Mouse (Mus musculus): ENCODE measurements around the gene Dnm3. TPM values are rescaled to one million over a fixed set of nuclear protein-coding genes. Genes with fewer than 3 reads are reported as not detected.

The Dnm3 gene
- total RNA-seq, 1 experiment from 2014 or later: not detected

DNA sequence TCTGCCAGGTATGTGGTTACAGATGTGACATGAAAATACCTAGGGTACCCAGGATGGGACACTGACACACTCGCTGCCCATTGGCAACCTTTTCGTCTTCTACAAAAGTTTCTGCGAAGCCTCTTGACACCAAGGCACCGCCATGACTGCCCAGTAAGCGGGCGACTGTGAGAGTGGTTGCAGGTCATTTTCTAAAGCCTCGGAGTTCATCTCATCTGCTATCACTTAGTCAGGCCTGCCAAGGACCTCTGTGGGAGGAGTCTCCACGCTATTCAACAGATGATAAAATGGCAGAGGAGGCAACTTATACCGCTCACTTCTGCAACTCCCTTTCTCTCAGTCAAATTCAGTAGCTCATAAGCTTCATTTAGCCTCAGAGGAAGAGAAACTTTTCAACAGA lies 268.8 kb downstream of the Dnm3 start:
- no peak for ATAC-seq (replicated peaks in 1 of 2; ENCODE audit: insufficient read depth in 1 of 2, low FRiP score in 2 of 2, low TSS enrichment in 1 of 2, low read depth in 1 of 2, poor library complexity in 2 of 2, severe bottlenecking in 2 of 2)

GRCm38 (mm10) chr1:162207708-162208043 lies 270.2 kb downstream of the Dnm3 start:
- no peak for ATAC-seq (replicated peaks in 1 of 2; ENCODE audit: insufficient read depth in 1 of 2, low FRiP score in 2 of 2, low TSS enrichment in 1 of 2, low read depth in 1 of 2, poor library complexity in 2 of 2, severe bottlenecking in 2 of 2)

GRCm38 (mm10) chr1:162206998-162207707 lies 270.7 kb downstream of the Dnm3 start:
- peak; percentile 48 to 56; a peak in 2 of 4 replicates for ATAC-seq (replicated peaks in 1 of 2; ENCODE audit: insufficient read depth in 1 of 2, low FRiP score in 2 of 2, low TSS enrichment in 1 of 2, low read depth in 1 of 2, poor library complexity in 2 of 2, severe bottlenecking in 2 of 2)

DNA sequence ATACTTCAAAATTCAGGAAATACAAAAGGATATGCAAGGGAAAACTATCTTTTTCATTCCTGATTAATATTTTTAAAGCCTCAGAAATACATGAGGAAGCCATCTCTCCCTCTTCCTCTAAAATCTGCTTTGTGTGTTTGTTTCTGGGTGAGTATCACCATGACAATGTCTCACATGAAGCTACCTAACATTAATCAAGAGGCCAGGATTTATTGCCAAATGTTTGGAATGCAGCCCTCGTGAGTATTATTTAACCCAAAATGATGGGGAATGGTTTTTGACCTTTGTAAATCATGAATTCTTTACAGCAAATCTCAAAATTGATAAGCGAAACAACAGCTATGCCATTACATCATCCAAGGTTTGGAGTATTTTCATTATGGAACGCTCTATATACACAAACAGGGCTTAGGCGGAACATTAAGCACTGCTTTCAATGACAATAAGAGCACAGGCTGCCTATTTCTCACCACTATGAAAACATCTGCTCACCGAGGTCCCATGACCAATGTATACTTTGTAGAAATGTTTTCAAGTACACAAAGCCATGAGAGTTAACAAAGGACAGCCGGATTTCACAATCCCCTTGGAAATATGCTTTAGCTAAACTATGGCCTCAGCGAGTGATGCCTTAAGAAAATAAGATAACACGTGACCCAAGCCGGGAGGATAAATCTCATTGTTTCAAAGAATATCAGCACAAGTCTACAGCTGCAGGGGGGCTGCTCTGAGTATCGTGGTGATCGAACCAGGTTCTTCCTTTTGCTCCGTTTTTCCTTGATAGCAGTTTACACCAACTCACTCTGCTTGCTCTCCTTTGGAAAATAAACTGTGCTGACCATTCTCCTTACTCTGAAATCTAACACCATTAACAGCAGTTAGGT lies 275.1 kb downstream of the Dnm3 start:
- no peak for ATAC-seq (replicated peaks in 1 of 2; ENCODE audit: insufficient read depth in 1 of 2, low FRiP score in 2 of 2, low TSS enrichment in 1 of 2, low read depth in 1 of 2, poor library complexity in 2 of 2, severe bottlenecking in 2 of 2)

GRCm38 (mm10) chr1:162200446-162200845 lies 277.4 kb downstream of the Dnm3 start:
- no peak for ATAC-seq (replicated peaks in 1 of 2; ENCODE audit: insufficient read depth in 1 of 2, low FRiP score in 2 of 2, low TSS enrichment in 1 of 2, low read depth in 1 of 2, poor library complexity in 2 of 2, severe bottlenecking in 2 of 2)

- no peak for ATAC-seq (replicated peaks in 1 of 2; ENCODE audit: insufficient read depth in 1 of 2, low FRiP score in 2 of 2, low TSS enrichment in 1 of 2, low read depth in 1 of 2, poor library complexity in 2 of 2, severe bottlenecking in 2 of 2)
Measured at GRCm38 (mm10) chr1:162196812-162197680, 280.8 kb downstream of the Dnm3 start.

- no peak for ATAC-seq (replicated peaks in 1 of 2; ENCODE audit: insufficient read depth in 1 of 2, low FRiP score in 2 of 2, low TSS enrichment in 1 of 2, low read depth in 1 of 2, poor library complexity in 2 of 2, severe bottlenecking in 2 of 2)
Measured at GRCm38 (mm10) chr1:162188744-162189143, 289.1 kb downstream of the Dnm3 start.

- ATAC-seq (replicated peaks in 1 of 2; ENCODE audit: insufficient read depth in 1 of 2, low FRiP score in 2 of 2, low TSS enrichment in 1 of 2, low read depth in 1 of 2, poor library complexity in 2 of 2, severe bottlenecking in 2 of 2): no peak
Measured at GRCm38 (mm10) chr1:162187352-162188120, 290.3 kb downstream of the Dnm3 start.

DNA sequence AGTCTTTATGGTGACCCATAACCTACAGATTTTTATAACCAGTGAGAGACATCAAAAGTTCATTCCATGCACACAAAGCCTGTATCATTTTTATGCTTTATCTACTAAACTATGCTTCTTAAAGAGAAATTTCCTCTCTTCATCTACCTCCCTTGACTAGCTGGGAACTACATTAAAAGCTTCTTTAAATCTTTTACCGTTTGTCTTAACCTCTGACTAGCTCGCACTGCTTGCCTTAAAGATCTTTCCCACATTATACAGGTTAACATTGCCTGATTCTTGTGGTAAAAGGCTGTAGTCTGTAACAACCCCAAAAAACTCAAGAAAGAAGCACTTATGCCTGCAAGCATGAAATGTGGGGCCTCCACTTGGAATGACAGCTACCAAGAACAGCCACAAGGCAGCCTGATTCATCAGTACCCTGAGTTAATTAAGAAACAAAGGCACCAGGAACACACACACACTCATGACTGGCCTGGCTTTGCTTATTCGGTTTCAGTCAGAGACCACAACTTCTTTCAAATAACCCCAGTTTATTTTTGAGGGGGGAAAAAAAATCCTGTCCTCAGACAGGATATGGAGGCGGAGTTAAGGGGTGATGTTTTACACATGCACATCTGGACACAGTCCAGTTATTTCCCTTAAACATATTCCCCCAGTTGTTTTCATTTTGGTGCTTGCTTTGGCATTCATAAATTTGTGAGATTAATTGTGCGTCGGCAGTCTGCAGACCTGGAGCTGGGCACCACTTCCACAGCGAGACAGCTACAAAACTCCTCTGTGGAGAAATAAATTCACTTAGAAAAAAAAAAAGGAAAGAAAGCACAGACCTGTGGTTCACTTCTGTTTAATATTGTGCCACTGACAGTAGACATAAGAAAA lies 291.1 kb downstream of the Dnm3 start:
- ATAC-seq (replicated peaks in 1 of 2; ENCODE audit: insufficient read depth in 1 of 2, low FRiP score in 2 of 2, low TSS enrichment in 1 of 2, low read depth in 1 of 2, poor library complexity in 2 of 2, severe bottlenecking in 2 of 2): peak; percentile 63 to 66

GRCm38 (mm10) chr1:162184003-162184748 lies 293.7 kb downstream of the Dnm3 start:
- no peak for ATAC-seq (replicated peaks in 1 of 2; ENCODE audit: insufficient read depth in 1 of 2, low FRiP score in 2 of 2, low TSS enrichment in 1 of 2, low read depth in 1 of 2, poor library complexity in 2 of 2, severe bottlenecking in 2 of 2)

DNA sequence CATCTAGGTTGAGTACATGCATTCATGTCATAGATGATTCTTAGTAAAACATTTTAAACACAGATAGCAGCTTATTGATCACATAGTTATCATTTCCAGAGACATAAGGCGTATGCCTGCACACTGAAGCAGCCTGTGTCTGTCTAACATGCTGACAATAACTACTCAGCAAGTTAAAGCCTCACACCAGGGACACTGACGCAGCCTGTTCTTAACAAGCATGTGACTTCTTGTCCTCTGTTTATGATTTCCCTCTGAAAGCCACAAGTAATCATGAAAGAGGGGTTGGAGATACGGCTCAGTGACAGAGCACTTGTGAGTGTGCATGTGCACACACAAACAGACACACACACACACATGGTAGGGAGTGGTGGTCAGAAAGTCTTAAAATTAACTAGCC lies 294.4 kb downstream of the Dnm3 start:
- ATAC-seq (replicated peaks in 1 of 2; ENCODE audit: insufficient read depth in 1 of 2, low FRiP score in 2 of 2, low TSS enrichment in 1 of 2, low read depth in 1 of 2, poor library complexity in 2 of 2, severe bottlenecking in 2 of 2): no peak

DNA sequence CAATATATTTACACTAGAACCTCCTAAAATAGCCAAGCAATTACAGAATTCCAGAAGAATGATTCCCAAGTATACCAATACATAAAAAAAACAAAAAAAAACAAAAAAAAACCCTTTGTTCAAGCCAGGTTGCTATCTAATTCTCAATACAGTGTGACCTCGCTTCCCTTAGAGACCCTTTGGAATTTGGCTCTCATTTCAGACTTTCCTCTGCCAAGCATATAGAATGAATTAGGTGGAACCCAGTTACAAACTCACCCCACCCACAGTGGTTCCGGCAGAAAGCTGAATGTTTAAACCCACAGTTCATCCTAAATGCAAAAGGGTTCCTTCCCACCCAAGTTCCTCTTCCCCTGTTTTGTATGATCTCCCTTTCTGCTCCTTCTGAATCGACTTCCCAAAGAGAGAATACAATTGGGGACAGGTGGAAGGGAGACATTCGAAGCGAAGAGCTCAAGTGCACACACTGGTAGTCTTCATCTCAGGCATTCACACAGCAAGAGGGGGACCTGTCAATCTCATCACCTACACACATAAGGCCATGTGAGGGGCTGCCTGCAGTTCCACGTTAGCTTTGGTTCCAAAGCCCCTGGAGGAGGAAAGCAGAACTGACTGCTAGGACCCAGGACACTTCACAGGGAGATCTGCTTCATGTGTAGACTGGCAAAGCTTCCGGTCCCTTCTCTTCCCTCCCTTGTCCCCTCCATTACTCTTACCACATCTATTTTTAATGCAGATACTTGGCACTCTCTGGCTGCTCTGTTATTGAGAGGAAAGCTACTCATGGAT lies 296.5 kb downstream of the Dnm3 start:
- peak in 1 of 2 experiments; percentile 59; a peak in 1 of 4 replicates for ATAC-seq (replicated peaks in 1 of 2; ENCODE audit: insufficient read depth in 1 of 2, low FRiP score in 2 of 2, low TSS enrichment in 1 of 2, low read depth in 1 of 2, poor library complexity in 2 of 2, severe bottlenecking in 2 of 2)

DNA sequence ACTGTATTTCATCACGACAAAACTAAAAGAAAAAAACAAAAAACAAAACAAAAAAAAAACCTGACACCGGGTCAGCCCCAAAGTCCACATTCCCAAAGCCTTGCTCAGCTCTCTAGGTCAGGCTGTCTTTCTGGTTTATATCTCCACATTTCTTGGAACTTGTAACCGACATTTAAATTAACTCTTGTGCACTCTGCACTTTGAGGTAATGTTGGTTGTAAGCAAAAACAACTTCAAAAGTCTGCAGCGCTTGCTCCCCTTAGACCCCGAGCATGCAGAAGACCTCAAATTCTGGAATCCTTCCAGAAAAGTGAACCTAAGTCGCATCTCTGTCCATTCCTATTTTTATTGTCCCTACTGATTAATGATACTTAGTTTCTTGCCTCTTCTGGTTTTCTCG lies 297.4 kb downstream of the Dnm3 start:
- ATAC-seq (replicated peaks in 1 of 2; ENCODE audit: insufficient read depth in 1 of 2, low FRiP score in 2 of 2, low TSS enrichment in 1 of 2, low read depth in 1 of 2, poor library complexity in 2 of 2, severe bottlenecking in 2 of 2): no peak

DNA sequence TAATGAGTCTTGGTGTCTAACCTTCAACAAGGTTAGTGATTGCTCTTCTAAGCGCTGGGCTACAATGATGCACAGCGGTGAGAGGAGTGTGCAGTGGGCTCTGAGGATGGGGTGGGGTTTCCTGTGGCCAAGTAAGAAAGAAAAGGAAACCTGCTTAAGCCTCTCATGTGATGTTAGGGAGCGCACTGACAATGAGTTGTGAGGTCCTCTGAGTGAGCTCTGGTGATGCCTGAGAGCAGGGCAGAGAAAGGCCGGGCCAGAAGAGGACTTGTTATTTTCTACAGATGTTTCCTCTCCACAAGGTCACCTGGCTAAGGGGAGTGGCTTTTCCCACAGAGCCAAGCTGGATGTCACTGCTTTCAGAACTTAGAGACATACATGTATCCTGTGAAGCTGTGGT lies 298.4 kb downstream of the Dnm3 start:
- ATAC-seq (replicated peaks in 1 of 2; ENCODE audit: insufficient read depth in 1 of 2, low FRiP score in 2 of 2, low TSS enrichment in 1 of 2, low read depth in 1 of 2, poor library complexity in 2 of 2, severe bottlenecking in 2 of 2): no peak

- no peak for ATAC-seq (replicated peaks in 1 of 2; ENCODE audit: insufficient read depth in 1 of 2, low FRiP score in 2 of 2, low TSS enrichment in 1 of 2, low read depth in 1 of 2, poor library complexity in 2 of 2, severe bottlenecking in 2 of 2)
Measured at GRCm38 (mm10) chr1:162172806-162173205, 305.0 kb downstream of the Dnm3 start.

Data from hematopoietic stem cell, adult 5-6 weeks (primary cell).